Mouse (Mus musculus): ENCODE measurements around the gene Spg7.

- TF ChIP-seq CTCF (IDR thresholded peaks at IDR 0.05; ENCODE audit: low read depth), result no peak
- TF ChIP-seq EP300 (IDR thresholded peaks at IDR 0.05; ENCODE audit: low read depth), result no peak
Observed at GRCm38 (mm10) chr8:123014429-123014828, 48.3 kb upstream of the Spg7 start.
